Mouse (Mus musculus) heart, embryonic 15.5 days (tissue): ENCODE data around the gene 2310022A10Rik. TPM values are rescaled to one million over a fixed set of nuclear protein-coding genes. Genes with fewer than 3 reads are reported as not detected.

Source experiments
- ATAC-seq: fragments of 200-750 bp; cut with Nextera tagmentation; replicated peaks from 2 replicates; pipeline ENCODE4 v1.8.0; 2017; ENCODE audit warnings: low read depth, moderate TSS enrichment; ENCODE audit not compliant: insufficient number of reproducible peaks, insufficient read depth, low FRiP score
- H3K27ac ChIP-seq: fragments of 300-500 bp; sonication (generic); 2 replicates; pipeline ENCODE4 v1.5.1; 2015; ENCODE audit warnings: mild to moderate bottlenecking, inconsistent platforms
- H3K27me3 ChIP-seq: fragments of 300-500 bp; sonication (generic); 2 replicates; pipeline ENCODE4 v1.6.1; 2015; ENCODE audit warnings: inconsistent platforms
- H3K36me3 ChIP-seq: fragments of 300-500 bp; sonication (generic); 2 replicates; pipeline ENCODE4 v1.6.1; 2015; ENCODE audit warnings: mild to moderate bottlenecking, inconsistent platforms
- H3K4me1 ChIP-seq: fragments of 300-500 bp; sonication (generic); replicated peaks from 2 replicates; pipeline ENCODE4 v1.6.1; 2015; ENCODE audit warnings: inconsistent platforms
- H3K4me2 ChIP-seq: fragments of 300-500 bp; sonication (generic); 2 replicates; pipeline ENCODE4 v1.6.1; 2015; ENCODE audit warnings: inconsistent platforms, mild to moderate bottlenecking, moderate library complexity
- H3K4me3 ChIP-seq: fragments of 300-500 bp; sonication (generic); 2 replicates; pipeline ENCODE4 v1.5.1; 2015; ENCODE audit warnings: mild to moderate bottlenecking, inconsistent platforms
- H3K9ac ChIP-seq: fragments of 300-500 bp; sonication (generic); 2 replicates; pipeline ENCODE4 v1.6.1; 2015; ENCODE audit warnings: mild to moderate bottlenecking, inconsistent platforms
- H3K9me3 ChIP-seq: fragments of 300-500 bp; sonication (generic); replicated peaks from 2 replicates; pipeline ENCODE4 v1.6.1; 2016; ENCODE audit warnings: inconsistent platforms
- WGBS: fragments of 180-500 bp; shearing (Covaris S2); methylation state at CpG from one replicate; pipeline ENCODE4 v1.1.7; 2015; ENCODE audit warnings: mixed read lengths; 5-methylcytosine and 5-hydroxymethylcytosine counted together
- polyA plus RNA-seq: library from polyadenylated mRNA; unstranded; fragments of >200 nt; fragmentation: Nextera tagmentation; extraction: Ambion mirVana; gene quantifications from 2 replicates; pipeline ENCODE4 v1.2.1, GENCODE M21; 2015

Gene 2310022A10Rik
- polyA plus RNA-seq, 1 experiment from 2014 or later, result 36.9 TPM

DNA sequence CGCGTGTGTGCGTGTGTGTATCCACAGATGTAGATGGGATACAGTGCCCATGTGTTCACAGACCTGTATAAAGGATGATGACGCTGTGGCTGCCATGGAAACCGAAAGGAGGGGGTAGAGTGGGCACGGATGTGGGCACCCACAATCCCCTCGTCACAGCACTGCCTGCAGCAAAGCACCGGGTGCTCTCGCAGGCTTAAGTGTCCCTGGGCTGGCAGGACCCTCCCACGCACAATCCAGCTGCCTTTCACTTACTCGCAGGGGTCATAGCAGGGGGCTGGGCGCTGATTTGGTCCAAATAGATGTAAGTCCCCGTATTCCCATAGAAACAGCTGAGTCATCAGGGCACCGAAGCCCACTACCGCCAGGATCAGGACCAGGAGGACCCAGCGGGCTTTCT lies 11.6 kb upstream of the 2310022A10Rik start:
- Histone ChIP-seq H3K4me3 (no peak overlapping the region), H3K4me2 (no peak overlapping the region; the same call in 1 of the 2 replicates)

DNA sequence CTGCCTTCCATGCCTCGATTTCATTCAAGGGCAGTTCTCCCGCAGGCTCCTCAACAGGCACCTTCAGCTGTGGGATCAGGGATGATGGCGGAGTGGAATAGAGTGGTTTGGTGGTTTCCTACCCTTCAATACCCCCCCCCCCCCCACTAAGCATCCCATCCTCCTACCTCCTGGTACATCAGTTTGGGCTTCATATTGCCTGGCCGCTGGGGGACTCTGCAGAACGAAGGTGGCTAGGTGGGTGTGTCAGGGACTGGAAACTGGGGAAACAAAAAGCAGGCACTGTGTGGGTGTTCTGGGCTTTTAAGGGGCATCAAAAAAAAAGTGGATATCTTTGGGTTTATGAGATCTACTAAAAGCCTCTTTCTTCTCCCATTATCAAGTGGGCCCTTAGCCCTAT lies 11.1 kb upstream of the 2310022A10Rik start:
- peaks cover 7% of the 10 kb centered on the region; the same call in 1 of the 2 replicates for H3K36me3 ChIP-seq
- peaks cover 22% of the 10 kb centered on the region for H3K4me1 ChIP-seq
- H3K27me3 ChIP-seq, result no peaks in the 10 kb centered on the region
- H3K27ac ChIP-seq, result no peak overlapping the region
- no peak for ATAC-seq
- peak overlapping the region; percentile 93 for H3K4me2 ChIP-seq
- H3K9me3 ChIP-seq, result no peaks in the 10 kb centered on the region
- WGBS, result 54% methylated on average over 5 of the region's 5 CpGs
- peak overlapping the region; percentile 57 for H3K4me3 ChIP-seq
- peak overlapping the region; percentile 64; the same call in 1 of the 2 replicates for H3K9ac ChIP-seq

More for the DNA sequence above, 11.6 kb upstream of the 2310022A10Rik start:
- Histone ChIP-seq H3K9ac (no peak overlapping the region), H3K27ac (no peak overlapping the region), H3K4me1 (peaks cover 22% of the 10 kb centered on the region), H3K36me3 (peaks cover 8% of the 10 kb centered on the region; the same call in 1 of the 2 replicates), H3K27me3 (no peaks in the 10 kb centered on the region), H3K9me3 (no peaks in the 10 kb centered on the region)
- WGBS, result 74% methylated on average over 16 of the region's 16 CpGs
- ATAC-seq, result no peak

DNA sequence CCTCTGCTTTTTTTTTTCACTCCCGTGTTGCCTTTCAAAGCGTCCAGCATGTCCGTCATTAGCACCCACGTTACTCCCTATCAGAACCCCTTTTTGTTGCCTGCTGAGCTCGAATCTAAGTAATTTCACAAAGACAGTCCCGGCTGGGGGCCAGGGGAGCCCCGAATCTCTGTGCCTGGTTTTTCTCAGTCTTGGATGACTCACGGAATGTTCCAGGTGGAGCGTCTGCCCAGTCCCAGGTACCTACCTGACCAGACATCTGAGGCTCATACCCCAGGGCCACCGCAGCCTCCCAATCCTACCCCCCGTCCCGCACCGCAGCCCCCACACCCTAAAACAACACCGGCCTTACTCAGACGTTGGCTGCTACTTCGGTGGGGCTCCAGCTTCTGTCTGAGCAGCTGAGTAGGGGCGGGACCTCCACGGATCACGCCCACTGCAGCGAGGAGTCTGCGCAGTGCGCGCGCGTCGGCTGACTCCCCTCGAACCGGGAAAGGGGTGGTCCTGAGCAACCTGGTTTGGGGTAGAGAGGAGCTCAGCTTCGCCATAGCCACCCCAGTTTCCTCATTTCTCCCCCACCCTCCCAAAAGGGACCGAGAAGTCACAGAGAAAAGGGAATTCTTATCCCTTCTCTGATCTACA lies 10.5 kb upstream of the 2310022A10Rik start:
- peak; percentile 87 for ATAC-seq
- Histone ChIP-seq H3K9me3 (no peaks in the 10 kb centered on the region), H3K27me3 (no peaks in the 10 kb centered on the region), H3K9ac (peak overlapping the region; percentile 64), H3K4me3 (peak overlapping the region; percentile 57), H3K4me2 (peak overlapping the region; percentile 93), H3K4me1 (peaks cover 22% of the 10 kb centered on the region), H3K36me3 (0 out of 2 replicates have a peak, but pooled peaks cover 1% of the 10 kb centered on the region), H3K27ac (no peak overlapping the region)
- under 1% methylated on average over 30 of the region's 30 CpGs for WGBS

DNA sequence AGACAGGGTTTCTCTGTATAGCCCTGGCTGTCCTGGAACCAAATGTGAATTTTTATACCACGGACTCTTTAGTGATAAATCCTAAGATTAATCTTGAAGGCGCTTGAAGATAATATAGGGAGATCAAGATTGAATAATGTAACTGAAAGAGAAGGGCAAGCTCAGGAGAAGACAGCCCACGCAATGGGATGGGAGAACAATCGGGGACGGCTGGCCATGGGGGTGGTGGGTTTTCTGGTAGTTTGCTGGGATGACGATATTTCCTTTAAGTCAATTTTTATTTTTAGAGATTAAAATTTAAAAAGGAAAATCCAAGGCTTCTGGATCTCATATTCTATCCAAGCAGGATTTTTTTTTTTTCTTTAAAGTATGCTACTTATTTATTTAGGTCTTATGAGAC lies 10.0 kb upstream of the 2310022A10Rik start:
- no peaks in the 10 kb centered on the region for H3K9me3 ChIP-seq
- peak overlapping the region; percentile 57 for H3K4me3 ChIP-seq
- WGBS, result 36% methylated on average over 6 of the region's 6 CpGs
- peak overlapping the region; percentile 64 for H3K9ac ChIP-seq
- H3K4me2 ChIP-seq, result peak overlapping the region; percentile 93
- H3K4me1 ChIP-seq, result peaks cover 22% of the 10 kb centered on the region
- ATAC-seq, result no peak
- H3K27ac ChIP-seq, result peak overlapping the region; percentile 17; the same call in 1 of the 2 replicates
- no peaks in the 10 kb centered on the region for H3K36me3 ChIP-seq
- no peaks in the 10 kb centered on the region for H3K27me3 ChIP-seq

DNA sequence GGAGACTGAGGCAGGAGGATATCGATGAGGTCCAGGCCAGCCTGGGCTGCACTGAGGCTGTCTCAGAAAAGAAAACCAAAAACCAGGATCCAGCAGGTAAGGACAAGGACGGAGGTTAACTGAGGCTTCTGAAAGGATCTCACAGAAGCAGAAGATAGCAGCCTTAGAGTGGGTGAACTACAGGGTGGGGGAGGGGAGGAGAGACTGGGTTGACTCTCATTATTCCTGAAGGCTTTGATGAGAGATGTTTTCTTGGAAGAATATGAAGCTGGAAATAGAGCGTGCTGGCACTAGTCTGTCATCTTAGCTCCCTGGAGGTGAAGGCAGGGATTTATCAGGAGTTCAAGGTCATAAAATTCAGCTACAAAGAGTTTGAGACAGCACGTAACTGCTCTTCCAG lies 9.2 kb upstream of the 2310022A10Rik start:
- no peak for ATAC-seq
- H3K9me3 ChIP-seq, result no peaks in the 10 kb centered on the region

DNA sequence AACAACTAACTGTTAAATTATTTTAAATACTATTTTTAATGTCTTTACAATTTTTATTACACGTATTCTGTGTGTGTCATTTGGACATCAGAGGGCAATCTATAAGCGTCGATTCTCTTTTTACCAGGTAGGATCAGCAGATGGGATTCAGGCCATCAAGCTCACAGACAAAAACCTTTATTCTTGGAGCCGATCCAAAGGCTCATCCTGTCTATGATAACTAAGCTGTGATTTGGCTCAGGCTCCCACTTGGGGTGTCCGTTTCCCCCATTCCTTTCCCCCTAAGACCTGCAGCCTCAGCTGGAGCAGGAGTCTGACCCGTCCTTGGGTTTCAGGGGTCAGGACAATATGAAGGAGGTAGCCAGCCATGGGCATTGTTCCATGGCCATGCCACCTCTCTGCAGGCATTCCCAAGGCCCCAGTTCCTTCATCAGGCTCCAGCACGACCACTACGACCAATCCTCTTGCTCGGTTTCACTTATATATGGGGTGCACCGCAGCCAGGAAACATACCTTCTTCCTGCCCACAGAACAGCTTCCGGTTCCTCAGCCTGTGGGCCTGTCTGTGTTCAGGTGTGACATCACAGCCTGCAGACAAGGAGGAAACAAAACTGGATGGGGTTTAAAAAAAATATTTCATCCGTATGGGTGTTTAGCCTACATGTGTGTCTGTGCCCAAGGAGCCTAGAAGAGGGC lies 8.2 kb upstream of the 2310022A10Rik start:
- no peak for ATAC-seq
- Histone ChIP-seq H3K9ac (no peak overlapping the region), H3K4me3 (no peak overlapping the region), H3K4me2 (no peak overlapping the region), H3K9me3 (no peaks in the 10 kb centered on the region), H3K4me1 (peaks cover 22% of the 10 kb centered on the region), H3K27ac (no peak overlapping the region), H3K27me3 (no peaks in the 10 kb centered on the region), H3K36me3 (no peaks in the 10 kb centered on the region)
- WGBS, result 72% methylated on average over 12 of the region's 12 CpGs

More for the DNA sequence above, 9.2 kb upstream of the 2310022A10Rik start:
- H3K27me3 ChIP-seq, result no peaks in the 10 kb centered on the region
- H3K4me1 ChIP-seq, result peaks cover 22% of the 10 kb centered on the region
- 77% methylated on average over 4 of the region's 4 CpGs for whole genome bisulfite sequencing
- H3K4me3 ChIP-seq, result no peak overlapping the region
- no peak overlapping the region for H3K4me2 ChIP-seq
- no peak overlapping the region for H3K27ac ChIP-seq
- no peak overlapping the region for H3K9ac ChIP-seq
- H3K36me3 ChIP-seq, result no peaks in the 10 kb centered on the region

DNA sequence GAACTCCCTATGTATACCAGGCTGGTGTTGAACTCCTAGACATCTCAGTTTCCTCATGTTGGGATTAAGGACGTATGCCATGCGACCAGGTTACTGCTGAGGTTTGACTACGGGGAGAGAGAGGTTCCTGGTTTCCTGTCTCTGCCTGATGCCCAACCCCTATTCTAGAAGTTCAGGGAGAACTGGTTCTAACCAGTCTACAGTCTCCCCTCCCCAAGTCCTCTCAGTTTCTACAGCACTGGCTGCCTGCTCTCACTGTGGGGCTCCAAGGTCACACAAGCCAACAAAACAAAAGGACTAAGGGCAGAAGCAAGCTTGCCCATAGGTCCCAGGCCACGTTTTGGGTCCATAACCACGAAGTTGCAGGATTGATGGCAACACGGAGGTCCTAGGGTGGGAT lies 3.4 kb upstream of the 2310022A10Rik start:
- no peak for ATAC-seq

DNA sequence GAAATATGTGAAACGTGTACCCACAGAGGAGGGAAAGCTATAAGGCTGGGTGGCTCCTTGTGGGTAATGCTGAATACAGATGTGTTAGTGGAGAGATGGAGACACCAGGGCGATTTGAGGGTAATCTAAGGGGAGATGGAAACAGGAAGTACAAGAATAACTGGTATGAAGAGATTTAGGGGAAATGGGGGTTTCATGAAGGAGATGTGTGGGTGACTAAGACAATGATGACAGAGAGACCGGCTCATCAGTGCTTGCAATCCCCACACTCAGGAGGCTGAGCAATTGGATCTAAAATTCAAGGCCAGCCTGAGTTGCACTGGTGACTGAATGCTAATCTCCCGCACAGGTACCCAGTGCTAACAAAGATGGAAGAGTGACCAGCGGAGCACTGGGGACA lies 963 bp upstream of the 2310022A10Rik start:
- Histone ChIP-seq H3K9me3 (no peaks in the 10 kb centered on the region), H3K4me2 (peak overlapping the region; percentile 88), H3K9ac (no peak overlapping the region), H3K27me3 (no peaks in the 10 kb centered on the region), H3K27ac (no peak overlapping the region), H3K4me3 (peak overlapping the region; percentile 85), H3K4me1 (peaks cover 13% of the 10 kb centered on the region), H3K36me3 (peaks cover 7% of the 10 kb centered on the region; the same call in 1 of the 2 replicates)
- ATAC-seq, result no peak
- 48% methylated on average over 5 of the region's 5 CpGs for WGBS

More for the DNA sequence above, 3.4 kb upstream of the 2310022A10Rik start:
- Histone ChIP-seq H3K27ac (no peak overlapping the region), H3K4me1 (peaks cover 13% of the 10 kb centered on the region), H3K27me3 (no peaks in the 10 kb centered on the region), H3K4me2 (no peak overlapping the region), H3K4me3 (no peak overlapping the region), H3K36me3 (no peaks in the 10 kb centered on the region), H3K9me3 (no peaks in the 10 kb centered on the region), H3K9ac (no peak overlapping the region)
- WGBS, result 74% methylated on average over 6 of the region's 6 CpGs

DNA sequence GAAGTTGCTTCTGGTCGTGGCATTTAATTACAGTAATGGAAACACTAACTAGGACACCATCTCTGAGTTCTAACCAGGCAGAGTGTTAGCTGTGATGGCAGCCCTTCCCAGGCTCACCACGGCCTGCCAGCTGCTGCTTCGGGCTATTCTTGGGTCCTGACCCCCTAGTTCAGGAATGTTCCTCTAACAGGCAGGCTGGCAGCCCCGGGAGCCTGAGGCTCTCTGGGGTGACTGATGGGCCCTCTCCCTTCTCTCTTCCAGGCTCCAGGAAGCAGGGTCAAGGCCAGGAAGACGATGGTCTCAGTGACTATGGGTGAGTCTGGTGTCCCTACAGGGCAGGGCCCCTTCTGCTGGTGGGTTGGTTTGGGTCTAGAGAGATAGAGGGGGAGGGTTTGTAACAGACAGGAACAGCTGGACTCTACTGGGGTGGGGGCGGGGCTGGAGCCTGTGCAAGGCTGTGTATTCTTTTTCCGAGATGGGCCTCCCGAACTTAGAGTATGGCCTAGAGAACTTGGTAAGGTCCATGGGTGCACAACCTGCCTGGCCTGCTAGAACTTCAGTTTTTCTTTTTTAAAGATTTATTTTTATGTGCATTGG lies 7.4 kb downstream of the 2310022A10Rik start:
- Histone ChIP-seq H3K36me3 (peaks cover 39% of the 10 kb centered on the region), H3K27ac (peak overlapping the region; percentile 87), H3K9me3 (no peaks in the 10 kb centered on the region), H3K9ac (peak overlapping the region; percentile 20; the same call in 1 of the 2 replicates), H3K4me2 (peak overlapping the region; percentile 48), H3K4me3 (peak overlapping the region; percentile 26), H3K27me3 (no peaks in the 10 kb centered on the region), H3K4me1 (peaks cover 19% of the 10 kb centered on the region)
- 39% methylated on average over 8 of the region's 8 CpGs for WGBS
- ATAC-seq, result peak; percentile 79

DNA sequence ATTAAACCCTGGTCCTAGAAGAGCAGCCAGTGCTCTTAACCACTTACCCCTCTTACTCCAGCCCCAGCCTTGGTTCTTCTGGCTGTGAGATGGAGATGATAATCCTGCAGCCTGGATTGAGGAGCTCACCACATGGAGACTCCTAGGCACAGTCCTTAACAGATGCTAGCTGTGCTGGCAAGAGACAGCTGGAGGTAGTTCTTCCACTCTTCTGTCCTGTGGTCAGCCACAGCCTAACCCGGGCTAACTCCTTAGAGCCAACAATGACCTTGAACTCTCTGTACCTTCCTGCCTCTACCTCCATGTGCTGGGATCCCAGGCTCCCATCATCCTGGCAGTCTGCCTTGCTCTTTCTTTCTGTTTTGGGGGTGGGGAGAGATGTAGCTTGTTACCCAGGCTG lies 7.9 kb downstream of the 2310022A10Rik start:
- 74% methylated on average over 1 of the region's 1 CpGs for WGBS
- Histone ChIP-seq H3K36me3 (peaks cover 41% of the 10 kb centered on the region), H3K4me3 (peak overlapping the region; percentile 26), H3K4me1 (peaks cover 19% of the 10 kb centered on the region), H3K27me3 (no peaks in the 10 kb centered on the region), H3K27ac (peak overlapping the region; percentile 87), H3K4me2 (peak overlapping the region; percentile 48), H3K9ac (0 out of 2 replicates have a peak overlapping the region, but pooled peaks have one; percentile 20), H3K9me3 (no peaks in the 10 kb centered on the region)
- ATAC-seq, result no peak; the same call in 1 of the 2 replicates

DNA sequence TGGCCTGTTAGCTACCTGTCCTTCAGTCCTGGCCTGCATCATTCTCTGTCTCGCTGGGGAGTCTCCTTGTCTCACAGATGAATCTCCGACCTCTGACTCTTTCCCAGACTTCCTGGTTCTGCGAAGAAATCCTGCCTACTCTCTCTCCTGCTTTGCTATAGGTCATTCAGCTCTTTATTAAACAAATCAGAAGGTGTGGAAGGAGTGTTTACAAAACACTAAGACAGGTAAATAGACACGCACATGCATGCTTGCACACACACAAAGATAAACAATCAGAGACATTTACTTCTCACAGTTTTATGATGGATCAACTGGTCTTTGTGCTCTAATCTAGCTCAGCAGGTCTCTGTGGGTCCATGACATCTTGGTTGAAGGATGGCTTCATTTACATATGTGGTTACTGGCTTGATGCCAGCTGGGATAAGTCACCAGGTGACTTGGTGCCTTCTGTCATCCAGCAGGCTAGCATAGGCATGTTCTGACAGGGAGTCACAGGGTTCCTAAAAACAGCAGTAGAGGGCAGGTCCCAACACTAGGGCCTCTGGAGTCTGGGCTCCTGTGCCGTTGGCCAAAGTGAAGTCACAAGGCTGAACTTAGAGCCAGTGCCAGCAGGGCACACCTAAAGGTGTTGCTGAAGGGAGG lies 16.7 kb downstream of the 2310022A10Rik start:
- Histone ChIP-seq H3K27me3 (no peaks in the 10 kb centered on the region), H3K27ac (no peak overlapping the region), H3K4me3 (no peak overlapping the region), H3K36me3 (peaks cover 72% of the 10 kb centered on the region), H3K4me1 (no peaks in the 10 kb centered on the region), H3K9me3 (no peaks in the 10 kb centered on the region), H3K9ac (no peak overlapping the region), H3K4me2 (no peak overlapping the region)
- no peak for ATAC-seq
- 80% methylated on average over 5 of the region's 5 CpGs for WGBS
